Mouse (Mus musculus): ENCODE measurements around the gene Arhgap15.

GRCm38 (mm10) chr2:44029865-44030264 lies 281.2 kb downstream of the Arhgap15 start:
- TF ChIP-seq POLR2A (IDR thresholded peaks at IDR 0.05; ENCODE audit: low read depth, low read length) (no peak), CTCF (IDR thresholded peaks at IDR 0.05; ENCODE audit: extremely low read depth, insufficient read length, insufficient replicate concordance, low read depth, low read length) (no peak)

Data from small intestine, adult 2 months (tissue).